ENCODE assay signal across 23 mouse cellular contexts in genomic region chr15:9875776-9876175, GRCm38 (mm10).
DNase-seq lines count a peak whose midpoint lies in the region; ATAC-seq and TF ChIP-seq lines count a peak whose summit lies in the region.
"Had no signal": no experiment of that assay in that cellular context is flagged by ENCODE, and none has a peak within 500 bp of the region (broad histone marks: within the 10 kb centered on the region; RNA-seq: fewer than 3 reads in every experiment).

No protein-coding gene starts in this region.

- in situ Hi-C loops in CH12.LX (cut with MboI; ENCODE audit: low pct_ligation_motif_present, low pct_unique_long_range_greater_than_20kb, low sequenced_read_pairs) (no loop called here), ES-E14 (cut with MboI; ENCODE audit: low sequenced_read_pairs in 2 of 2, unreplicated experiment in 2 of 2) (no loop called here)

- TF ChIP-seq EP300 in CH12.LX (IDR thresholded peaks at IDR 0.05; ENCODE audit: low read length) = no peak
- no peak for TF ChIP-seq EP300 in MEL (IDR thresholded peaks at IDR 0.05; ENCODE audit: low read depth in 1 of 2, low read length in 2 of 2)

- H3K4me2 ChIP-seq in CH12.LX (ENCODE audit: insufficient read depth, low read depth, poor library complexity, severe bottlenecking) = no peak overlapping the region
- no peak overlapping the region for H3K4me2 ChIP-seq in hindbrain, embryonic 12.5 days (replicated peaks)

- no peak for TF ChIP-seq RAD21 in CH12.LX (IDR thresholded peaks at IDR 0.05; ENCODE audit: low read depth, low read length)
- TF ChIP-seq RAD21 in MEL (IDR thresholded peaks at IDR 0.05; ENCODE audit: low read depth, low read length) = no peak

- H3K4me1 ChIP-seq in CH12.LX (ENCODE audit: control insufficient read depth in 1 of 2, insufficient read depth in 2 of 2) (no peaks in the 10 kb centered on the region), ES-E14 (ENCODE audit: control insufficient read depth in 2 of 2, insufficient read depth in 2 of 2, low read length in 2 of 2, poor library complexity in 1 of 2) (no peaks in the 10 kb centered on the region), MEL (ENCODE audit: control insufficient read depth in 1 of 2, insufficient read depth in 2 of 2, low read length in 2 of 2) (no peaks in the 10 kb centered on the region)
- no peaks in the 10 kb centered on the region for H3K4me1 ChIP-seq in hindbrain, embryonic 12.5 days

- DNase-seq in CH12.LX (ENCODE audit: extremely low read depth) (no peak), ES-E14 (ENCODE audit: low read depth, low spot score) (no peak), MEL (ENCODE audit: low read depth, low spot score) (no peak)
- DNase-seq in spleen, adult 18-20 months = no peak
- DNase-seq in adrenal gland, postnatal 25 days = no peak
- DNase-seq: adrenal gland, adult 2 months; adrenal gland, adult 8-10 months; adrenal gland, postnatal 10 days; adrenal gland, postnatal 14 days; adrenal gland, postnatal 36 days; B cell, adult 2 months; cerebellum, adult 11 months; cerebellum, adult 11-12 months; cerebellum, adult 18-20 months; cerebellum, adult 2 months; cerebellum, adult 8-10 months; cerebellum, adult 9-10 months; cerebellum, adult 9-11 months had no signal

- TF ChIP-seq CTCF in CH12.LX (conservative IDR thresholded peaks at IDR 0.05 in 1 of 2, IDR thresholded peaks at IDR 0.05 in 1 of 2; ENCODE audit: low read depth in 2 of 2, low read length in 2 of 2) = no peak
- TF ChIP-seq CTCF in MEL (IDR thresholded peaks at IDR 0.05 in 2 of 3, conservative IDR thresholded peaks at IDR 0.05 in 1 of 3; ENCODE audit: control insufficient read depth in 1 of 3, insufficient read depth in 1 of 3, low read depth in 2 of 3, low read length in 3 of 3, poor library complexity in 1 of 3, severe bottlenecking in 1 of 3) = no peak

- H3K27me3 ChIP-seq in CH12.LX (replicated peaks) = no peaks in the 10 kb centered on the region
- H3K27me3 ChIP-seq in MEL (ENCODE audit: control insufficient read depth in 1 of 2, insufficient read depth in 2 of 2, low read length in 2 of 2) = no peaks in the 10 kb centered on the region
- H3K27me3 ChIP-seq in hindbrain, embryonic 12.5 days = no peaks in the 10 kb centered on the region
- H3K27me3 ChIP-seq: Patski had no signal

- H3K79me2 ChIP-seq in CH12.LX (replicated peaks; ENCODE audit: control insufficient read depth, extremely low read depth, insufficient read depth, poor library complexity, severe bottlenecking) (no peaks in the 10 kb centered on the region), MEL (ENCODE audit: control insufficient read depth, insufficient read depth, low read length, poor library complexity) (no peaks in the 10 kb centered on the region)

- no peak overlapping the region for H3K4me3 ChIP-seq in CH12.LX (replicated peaks in 1 of 3; ENCODE audit: low read depth in 2 of 3, low read length in 2 of 3, poor library complexity in 1 of 3)
- H3K4me3 ChIP-seq in ES-E14 (ENCODE audit: insufficient read depth in 1 of 2, low read depth in 1 of 2, low read length in 2 of 2, poor library complexity in 1 of 2, severe bottlenecking in 1 of 2) = no peak overlapping the region
- H3K4me3 ChIP-seq in MEL (ENCODE audit: control insufficient read depth in 1 of 2, insufficient read depth in 1 of 2, low read depth in 2 of 2, low read length in 2 of 2) = no peak overlapping the region
- H3K4me3 ChIP-seq in hindbrain, embryonic 12.5 days = no peak overlapping the region

- no peak for ATAC-seq in hindbrain, embryonic 12.5 days (ENCODE audit: low FRiP score)
- ATAC-seq: activated CD4-positive, CD25-positive, alpha-beta regulatory T cell, adult 4 months; CD4-positive, CD25-positive, alpha-beta regulatory T cell, adult 4 months; Patski had no signal

- H3K9ac ChIP-seq in CH12.LX (ENCODE audit: insufficient read depth, low read depth) (no peak overlapping the region), ES-E14 (ENCODE audit: insufficient read depth, low read depth, low read length, poor library complexity, severe bottlenecking) (no peak overlapping the region), MEL (ENCODE audit: control insufficient read depth, low read depth, low read length, poor library complexity, severe bottlenecking) (no peak overlapping the region)
- no peak overlapping the region for H3K9ac ChIP-seq in hindbrain, embryonic 12.5 days

- dilution Hi-C loops in CH12.LX (cut with MboI; ENCODE audit: extremely low pct_ligation_motif_present, extremely low pct_unique_long_range_greater_than_20kb, low sequenced_read_pairs) = no loop called here

- TF ChIP-seq POLR2A in CH12.LX (IDR thresholded peaks at IDR 0.05; ENCODE audit: low read depth, low read length) = no peak
- TF ChIP-seq POLR2A in MEL (IDR thresholded peaks at IDR 0.05; ENCODE audit: control insufficient read depth in 1 of 2, insufficient read depth in 1 of 2, low read depth in 1 of 2, low read length in 2 of 2, poor library complexity in 1 of 2) = no peak

- H3K27ac ChIP-seq in CH12.LX (ENCODE audit: insufficient read depth, low read depth) (no peak overlapping the region), ES-E14 (ENCODE audit: insufficient read depth, low read depth, low read length, poor library complexity, severe bottlenecking) (no peak overlapping the region), MEL (ENCODE audit: control insufficient read depth, low read depth, low read length) (no peak overlapping the region)
- H3K27ac ChIP-seq in hindbrain, embryonic 12.5 days = no peak overlapping the region

- no peaks in the 10 kb centered on the region for H3K9me3 ChIP-seq in CH12.LX (replicated peaks; ENCODE audit: low read length)
- no peaks in the 10 kb centered on the region for H3K9me3 ChIP-seq in ES-E14 (ENCODE audit: control insufficient read depth, insufficient read depth, low read depth, low read length)
- no peaks in the 10 kb centered on the region for H3K9me3 ChIP-seq in MEL (replicated peaks; ENCODE audit: insufficient read depth, low read length)
- H3K9me3 ChIP-seq in hindbrain, embryonic 12.5 days (replicated peaks) = no peaks in the 10 kb centered on the region
- H3K9me3 ChIP-seq: G1E had no signal

- H3K36me3 ChIP-seq in CH12.LX (replicated peaks in 1 of 2; ENCODE audit: control insufficient read depth in 1 of 2, insufficient read depth in 1 of 2, low read length in 1 of 2) (no peaks in the 10 kb centered on the region), ES-E14 (ENCODE audit: control insufficient read depth, insufficient read depth, low read length, poor library complexity, severe bottlenecking) (no peaks in the 10 kb centered on the region), MEL (ENCODE audit: control insufficient read depth in 1 of 2, insufficient read depth in 2 of 2, low read length in 2 of 2) (no peaks in the 10 kb centered on the region)
- no peaks in the 10 kb centered on the region for H3K36me3 ChIP-seq in hindbrain, embryonic 12.5 days
- H3K36me3 ChIP-seq: G1E had no signal

TF ChIP-seq in CH12.LX, 34 proteins besides CTCF, POLR2A, EP300 and RAD21:
- peak; percentile 91 for TF ChIP-seq MAFK (IDR thresholded peaks at IDR 0.05; ENCODE audit: insufficient replicate concordance, low read length)
- no peak for TF ChIP-seq HCFC1 (IDR thresholded peaks at IDR 0.05; ENCODE audit: low read depth, low read length)
- TF ChIP-seq ETS1 (conservative IDR thresholded peaks at IDR 0.05; ENCODE audit: low read depth, low read length) = no peak

TF ChIP-seq in ES-E14, 5 proteins besides CTCF, POLR2A, EP300 and RAD21:
- peak; percentile 83 for TF ChIP-seq MAFK (IDR thresholded peaks at IDR 0.05; ENCODE audit: insufficient read depth, low read depth, low read length)
- TF ChIP-seq ZNF384 (IDR thresholded peaks at IDR 0.05; ENCODE audit: low read depth, low read length) = no peak

TF ChIP-seq in MEL, 35 proteins besides CTCF, POLR2A, EP300 and RAD21:
- TF ChIP-seq MAFK (IDR thresholded peaks at IDR 0.05; ENCODE audit: borderline replicate concordance, low read depth, low read length) (peak; percentile 82), TCF12 (IDR thresholded peaks at IDR 0.05; ENCODE audit: low read depth, low read length) (no peak), NRF1 (IDR thresholded peaks at IDR 0.05; ENCODE audit: insufficient read depth, low read depth, low read length, poor library complexity, severe bottlenecking) (no peak), SMC3 (IDR thresholded peaks at IDR 0.05; ENCODE audit: low read depth, low read length) (no peak)

Comparison
In these comparisons a context has a peak if more than half of its experiments do, and no peak if none do; other contexts are left out.
1. Of the 35 proteins assayed by ChIP-seq in both MEL and CH12.LX: peak only in MEL: none; only in CH12.LX: none; in both: MAFK; in neither: 34.